Mouse (Mus musculus): Measurements from ENCODE around the gene Myo1a.
"Not testable (repeated sequence)": the region's sequence is repeated elsewhere in the genome, so short reads cannot be mapped to it uniquely, and the experiment has no call there.

Myo1a gene

GRCm38 (mm10) chr10:127704766-127705220, at the start of gene Myo1a:
TSS of gene Myo1a (plus strand) at chr10:127705170.
- in situ Hi-C loops (cut with MboI; ENCODE audit: low sequenced_read_pairs): no loop called here

GRCm38 (mm10) chr10:127657617-127658016, 47.4 kb upstream of the Myo1a start:
- in situ Hi-C loops (cut with MboI; ENCODE audit: low sequenced_read_pairs): not testable (repeated sequence)

- in situ Hi-C loops (cut with MboI; ENCODE audit: low sequenced_read_pairs): no loop called here
Observed at GRCm38 (mm10) chr10:127658076-127658475, 46.9 kb upstream of the Myo1a start.

GRCm38 (mm10) chr10:127659551-127659950, 45.4 kb upstream of the Myo1a start:
- in situ Hi-C loops (cut with MboI; ENCODE audit: low sequenced_read_pairs): no loop called here

GRCm38 (mm10) chr10:127661291-127661914, 43.6 kb upstream of the Myo1a start:
- in situ Hi-C loops (cut with MboI; ENCODE audit: low sequenced_read_pairs): no loop called here

- in situ Hi-C loops (cut with MboI; ENCODE audit: low sequenced_read_pairs): no loop called here
Observed at GRCm38 (mm10) chr10:127661915-127662663, 42.9 kb upstream of the Myo1a start.

- in situ Hi-C loops (cut with MboI; ENCODE audit: low sequenced_read_pairs): no loop called here
Observed at GRCm38 (mm10) chr10:127662666-127663253, 42.2 kb upstream of the Myo1a start.

GRCm38 (mm10) chr10:127663590-127663989, 41.4 kb upstream of the Myo1a start:
- in situ Hi-C loops (cut with MboI; ENCODE audit: low sequenced_read_pairs): no loop called here

GRCm38 (mm10) chr10:127664166-127664565, 40.8 kb upstream of the Myo1a start:
- in situ Hi-C loops (cut with MboI; ENCODE audit: low sequenced_read_pairs): no loop called here

- in situ Hi-C loops (cut with MboI; ENCODE audit: low sequenced_read_pairs): no loop called here
Observed at GRCm38 (mm10) chr10:127664891-127665290, 40.1 kb upstream of the Myo1a start.

GRCm38 (mm10) chr10:127665366-127666181, 39.4 kb upstream of the Myo1a start:
- in situ Hi-C loops (cut with MboI; ENCODE audit: low sequenced_read_pairs): no loop called here

- in situ Hi-C loops (cut with MboI; ENCODE audit: low sequenced_read_pairs): no loop called here
Observed at GRCm38 (mm10) chr10:127666501-127667268, 38.3 kb upstream of the Myo1a start, which contains the start of gene Nemp1. TSS of gene Nemp1 (plus strand) at chr10:127666901.

- in situ Hi-C loops (cut with MboI; ENCODE audit: low sequenced_read_pairs): no loop called here
Observed at GRCm38 (mm10) chr10:127667269-127668092, 37.5 kb upstream of the Myo1a start.

- in situ Hi-C loops (cut with MboI; ENCODE audit: low sequenced_read_pairs): no loop called here
Observed at GRCm38 (mm10) chr10:127668093-127669050, 36.6 kb upstream of the Myo1a start, which contains the start of gene Nab2. TSS of gene Nab2 (minus strand) at chr10:127668568.

- in situ Hi-C loops (cut with MboI; ENCODE audit: low sequenced_read_pairs): no loop called here
Observed at GRCm38 (mm10) chr10:127669170-127669569, 35.8 kb upstream of the Myo1a start.

GRCm38 (mm10) chr10:127670185-127670584, 34.8 kb upstream of the Myo1a start:
- in situ Hi-C loops (cut with MboI; ENCODE audit: low sequenced_read_pairs): no loop called here

GRCm38 (mm10) chr10:127671276-127671675, 33.7 kb upstream of the Myo1a start:
- in situ Hi-C loops (cut with MboI; ENCODE audit: low sequenced_read_pairs): no loop called here

- in situ Hi-C loops (cut with MboI; ENCODE audit: low sequenced_read_pairs): no loop called here
Observed at GRCm38 (mm10) chr10:127674046-127674655, 30.8 kb upstream of the Myo1a start.
